Mouse (Mus musculus): ENCODE data around the gene Tgif2.

DNA sequence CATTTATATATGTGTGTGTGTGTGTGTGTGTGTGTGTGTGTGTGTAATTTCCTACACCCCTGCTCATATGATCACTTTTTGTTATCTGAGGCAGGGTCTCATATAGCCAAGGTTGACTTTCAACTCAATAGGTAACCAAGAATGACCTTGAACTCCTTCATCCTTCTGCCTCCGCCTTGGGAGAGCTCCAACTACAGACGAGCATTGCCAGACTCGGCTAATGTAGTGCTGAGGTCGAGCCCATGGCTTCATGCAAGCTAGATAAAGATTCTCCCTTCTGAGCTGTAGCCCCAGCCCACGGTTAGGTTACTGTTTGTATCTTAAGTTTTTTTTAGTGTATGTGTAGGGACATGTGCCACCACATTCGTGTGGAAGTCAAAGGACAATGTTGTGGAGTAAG is 62.1 kb downstream of the Tgif2 start:
- TF ChIP-seq CTCF (IDR thresholded peaks at IDR 0.05; ENCODE audit: low read depth) (no peak), EP300 (optimal IDR thresholded peaks at IDR 0.05) (no peak)

Measured in stomach, postnatal 0 days (tissue).